Mouse (Mus musculus): ENCODE data around the gene Ryk. TPM values are rescaled to one million over a fixed set of nuclear protein-coding genes. Genes with fewer than 3 reads are reported as not detected.

Ryk gene
- polyA plus RNA-seq (2015; fragmentation: Nextera tagmentation; extraction: Ambion mirVana): 10.9 and 11.0 TPM in 2 replicates

GRCm38 (mm10) chr9:102834742-102835591, at the start of gene Ryk:
TSS of gene Ryk (plus strand) at chr9:102834917.
- H3K9me3 ChIP-seq: no peaks in the 10 kb centered on the region
- peak within 1 kb of the TSS; percentile 81 for H3K4me2 ChIP-seq
- H3K27ac ChIP-seq: peak within 1 kb of the TSS; percentile 94
- peak within 1 kb of the TSS; percentile 92 for H3K4me3 ChIP-seq
- peak; percentile 84 for ATAC-seq (ENCODE audit: low FRiP score)
- no peaks in the 10 kb centered on the region for H3K27me3 ChIP-seq
- WGBS: under 1% methylated on average over 81 of the region's 119 CpGs
- H3K36me3 ChIP-seq: no peaks in the 10 kb centered on the region
- peaks cover 31% of the 10 kb centered on the region for H3K4me1 ChIP-seq (replicated peaks)
- H3K9ac ChIP-seq: peak within 1 kb of the TSS; percentile 96

GRCm38 (mm10) chr9:102789491-102789890, 45.2 kb upstream of the Ryk start:
- WGBS: 80% methylated on average over 3 of the region's 3 CpGs
- H3K9me3 ChIP-seq: no peaks in the 10 kb centered on the region
- H3K4me1 ChIP-seq (replicated peaks): no peaks in the 10 kb centered on the region
- H3K27me3 ChIP-seq: no peaks in the 10 kb centered on the region
- no peak overlapping the region for H3K4me3 ChIP-seq
- no peak overlapping the region for H3K9ac ChIP-seq
- no peak overlapping the region for H3K4me2 ChIP-seq
- H3K36me3 ChIP-seq: no peaks in the 10 kb centered on the region
- no peak overlapping the region for H3K27ac ChIP-seq
- no peak for ATAC-seq (ENCODE audit: low FRiP score)

GRCm38 (mm10) chr9:102791845-102792244, 42.9 kb upstream of the Ryk start:
- ATAC-seq (ENCODE audit: low FRiP score): no peak
- H3K4me1 ChIP-seq (replicated peaks): no peaks in the 10 kb centered on the region
- H3K36me3 ChIP-seq: no peaks in the 10 kb centered on the region
- no peak overlapping the region for H3K9ac ChIP-seq
- H3K27ac ChIP-seq: no peak overlapping the region
- H3K27me3 ChIP-seq: no peaks in the 10 kb centered on the region
- H3K4me3 ChIP-seq: no peak overlapping the region
- WGBS: 74% methylated on average over 9 of the region's 9 CpGs
- H3K4me2 ChIP-seq: no peak overlapping the region
- no peaks in the 10 kb centered on the region for H3K9me3 ChIP-seq

- ATAC-seq (ENCODE audit: low FRiP score): no peak
- no peaks in the 10 kb centered on the region for H3K4me1 ChIP-seq (replicated peaks)
- H3K9ac ChIP-seq: no peak overlapping the region
- 73% methylated on average over 14 of the region's 15 CpGs for WGBS
- H3K4me3 ChIP-seq: no peak overlapping the region
- no peaks in the 10 kb centered on the region for H3K36me3 ChIP-seq
- H3K27me3 ChIP-seq: no peaks in the 10 kb centered on the region
- H3K4me2 ChIP-seq: no peak overlapping the region
- H3K9me3 ChIP-seq: no peaks in the 10 kb centered on the region
- no peak overlapping the region for H3K27ac ChIP-seq
Measured at GRCm38 (mm10) chr9:102792836-102793235, 41.9 kb upstream of the Ryk start.

- ATAC-seq (ENCODE audit: low FRiP score): no peak
- Histone ChIP-seq H3K27ac (no peak overlapping the region), H3K9me3 (no peaks in the 10 kb centered on the region), H3K4me3 (no peak overlapping the region), H3K4me2 (no peak overlapping the region), H3K4me1 (replicated peaks) (no peaks in the 10 kb centered on the region), H3K36me3 (no peaks in the 10 kb centered on the region), H3K27me3 (no peaks in the 10 kb centered on the region), H3K9ac (no peak overlapping the region)
- WGBS: 66% methylated on average over 12 of the region's 12 CpGs
Measured at GRCm38 (mm10) chr9:102793286-102793809, 41.4 kb upstream of the Ryk start.

- WGBS: 94% methylated on average over 4 of the region's 4 CpGs
- no peak for ATAC-seq (ENCODE audit: low FRiP score)
- no peaks in the 10 kb centered on the region for H3K9me3 ChIP-seq
- H3K4me2 ChIP-seq: no peak overlapping the region
- no peaks in the 10 kb centered on the region for H3K27me3 ChIP-seq
- H3K4me1 ChIP-seq (replicated peaks): no peaks in the 10 kb centered on the region
- no peak overlapping the region for H3K27ac ChIP-seq
- no peak overlapping the region for H3K9ac ChIP-seq
- H3K4me3 ChIP-seq: no peak overlapping the region
- H3K36me3 ChIP-seq: no peaks in the 10 kb centered on the region
Measured at GRCm38 (mm10) chr9:102798406-102798805, 36.3 kb upstream of the Ryk start.

- WGBS: 84% methylated on average over 10 of the region's 10 CpGs
- H3K9me3 ChIP-seq: no peaks in the 10 kb centered on the region
Measured at GRCm38 (mm10) chr9:102806056-102806573, 28.6 kb upstream of the Ryk start.

GRCm38 (mm10) chr9:102811192-102811591, 23.5 kb upstream of the Ryk start:
- Histone ChIP-seq H3K4me3 (no peak overlapping the region), H3K9ac (no peak overlapping the region), H3K9me3 (no peaks in the 10 kb centered on the region), H3K36me3 (no peaks in the 10 kb centered on the region), H3K27ac (no peak overlapping the region), H3K27me3 (no peaks in the 10 kb centered on the region), H3K4me2 (no peak overlapping the region), H3K4me1 (replicated peaks) (no peaks in the 10 kb centered on the region)
- WGBS: 87% methylated on average over 5 of the region's 5 CpGs
- ATAC-seq (ENCODE audit: low FRiP score): no peak

More at GRCm38 (mm10) chr9:102806056-102806573, 28.6 kb upstream of the Ryk start:
- H3K9ac ChIP-seq: no peak overlapping the region
- no peaks in the 10 kb centered on the region for H3K4me1 ChIP-seq (replicated peaks)
- H3K4me2 ChIP-seq: no peak overlapping the region
- ATAC-seq (ENCODE audit: low FRiP score): no peak
- H3K27me3 ChIP-seq: no peaks in the 10 kb centered on the region
- no peaks in the 10 kb centered on the region for H3K36me3 ChIP-seq
- H3K27ac ChIP-seq: no peak overlapping the region
- no peak overlapping the region for H3K4me3 ChIP-seq

GRCm38 (mm10) chr9:102818228-102818627, 16.5 kb upstream of the Ryk start:
- ATAC-seq (ENCODE audit: low FRiP score): no peak
- H3K36me3 ChIP-seq: no peaks in the 10 kb centered on the region

GRCm38 (mm10) chr9:102828604-102829003, 6.1 kb upstream of the Ryk start:
- H3K9ac ChIP-seq: no peak overlapping the region
- 90% methylated on average over 7 of the region's 7 CpGs for WGBS
- H3K4me2 ChIP-seq: no peak overlapping the region
- H3K4me1 ChIP-seq (replicated peaks): no peaks in the 10 kb centered on the region
- H3K27ac ChIP-seq: no peak overlapping the region
- no peaks in the 10 kb centered on the region for H3K36me3 ChIP-seq
- no peak for ATAC-seq (ENCODE audit: low FRiP score)
- H3K27me3 ChIP-seq: no peaks in the 10 kb centered on the region
- H3K4me3 ChIP-seq: no peak overlapping the region
- H3K9me3 ChIP-seq: no peaks in the 10 kb centered on the region

More at GRCm38 (mm10) chr9:102818228-102818627, 16.5 kb upstream of the Ryk start:
- H3K4me3 ChIP-seq: no peak overlapping the region
- no peaks in the 10 kb centered on the region; the same call in 1 of the 2 replicates for H3K4me1 ChIP-seq (replicated peaks)
- H3K27ac ChIP-seq: 0 out of 2 replicates have a peak overlapping the region, but pooled peaks have one; percentile 35
- no peak overlapping the region for H3K9ac ChIP-seq
- H3K9me3 ChIP-seq: peaks cover 8% of the 10 kb centered on the region; the same call in 1 of the 2 replicates
- H3K27me3 ChIP-seq: no peaks in the 10 kb centered on the region
- no peak overlapping the region for H3K4me2 ChIP-seq

- ATAC-seq (ENCODE audit: low FRiP score): no peak
- Histone ChIP-seq H3K4me1 (replicated peaks) (peaks cover 11% of the 10 kb centered on the region), H3K27ac (no peak overlapping the region), H3K4me2 (no peak overlapping the region), H3K27me3 (no peaks in the 10 kb centered on the region), H3K36me3 (no peaks in the 10 kb centered on the region), H3K9ac (no peak overlapping the region), H3K4me3 (no peak overlapping the region), H3K9me3 (no peaks in the 10 kb centered on the region)
- WGBS: 90% methylated on average over 4 of the region's 4 CpGs
Measured at GRCm38 (mm10) chr9:102831541-102831940, 3.2 kb upstream of the Ryk start.

GRCm38 (mm10) chr9:102834414-102834741, 339 bp upstream of the Ryk start:
- Histone ChIP-seq H3K4me3 (peak overlapping the region; percentile 92), H3K36me3 (no peaks in the 10 kb centered on the region), H3K4me1 (replicated peaks) (peaks cover 27% of the 10 kb centered on the region), H3K9ac (peak overlapping the region; percentile 96), H3K9me3 (no peaks in the 10 kb centered on the region), H3K27me3 (no peaks in the 10 kb centered on the region), H3K4me2 (peak overlapping the region; percentile 81), H3K27ac (peak overlapping the region; percentile 94)
- peak; percentile 73 for ATAC-seq (ENCODE audit: low FRiP score)
- WGBS: 15% methylated on average over 10 of the region's 10 CpGs

Data from hindbrain, embryonic 13.5 days (tissue).